Mouse (Mus musculus) lung, embryonic 15.5 days (tissue): ENCODE measurements around the gene Fcgrt. TPM values are rescaled to one million over a fixed set of nuclear protein-coding genes. Genes with fewer than 3 reads are reported as not detected.

Experiments
- ATAC-seq: fragments of 200-750 bp; cut with Nextera tagmentation; 2 replicates; pipeline ENCODE4 v1.8.0; 2017; ENCODE audit warnings: moderate number of reproducible peaks, borderline replicate concordance; ENCODE audit not compliant: low FRiP score, low TSS enrichment; ENCODE audit errors: extremely low read depth
- H3K27ac ChIP-seq: fragments of 300-500 bp; sonication (generic); 2 replicates; pipeline ENCODE4 v1.5.1; 2015; ENCODE audit warnings: moderate library complexity, mild to moderate bottlenecking, inconsistent platforms
- H3K27me3 ChIP-seq: fragments of 300-500 bp; sonication (generic); 2 replicates; pipeline ENCODE4 v1.6.1; 2015; ENCODE audit warnings: inconsistent platforms
- H3K36me3 ChIP-seq: fragments of 300-500 bp; sonication (generic); 2 replicates; pipeline ENCODE4 v1.6.1; 2015; ENCODE audit warnings: inconsistent platforms
- H3K4me1 ChIP-seq: fragments of 300-500 bp; sonication (generic); 2 replicates; pipeline ENCODE4 v1.6.1; 2015; ENCODE audit warnings: inconsistent platforms
- H3K4me2 ChIP-seq: fragments of 300-500 bp; sonication (generic); 2 replicates; pipeline ENCODE4 v1.6.1; 2015; ENCODE audit warnings: inconsistent platforms, mild to moderate bottlenecking, moderate library complexity
- H3K4me3 ChIP-seq: fragments of 300-500 bp; sonication (generic); 2 replicates; pipeline ENCODE4 v1.5.1; 2015; ENCODE audit warnings: mild to moderate bottlenecking, inconsistent platforms
- H3K9ac ChIP-seq: fragments of 300-500 bp; sonication (generic); 2 replicates; pipeline ENCODE4 v1.6.1; 2015; ENCODE audit warnings: inconsistent platforms
- H3K9me3 ChIP-seq: fragments of 300-500 bp; sonication (generic); 2 replicates; pipeline ENCODE4 v1.6.1; 2016; ENCODE audit warnings: inconsistent platforms
- WGBS: fragments of 180-500 bp; shearing (Covaris S2); methylation state at CpG from one replicate; pipeline ENCODE4 v1.1.7; 2015; 5-methylcytosine and 5-hydroxymethylcytosine counted together
- polyA plus RNA-seq: library from polyadenylated mRNA; unstranded; fragments of >200 nt; fragmentation: Nextera tagmentation; extraction: Ambion mirVana; gene quantifications from 2 replicates; pipeline ENCODE4 v1.2.1, GENCODE M21; 2015

Fcgrt gene
- polyA plus RNA-seq, 1 experiment from 2014 or later, result 83.1 TPM

GRCm38 (mm10) chr7:45139904-45140723, 36.5 kb upstream of the Fcgrt start:
- Histone ChIP-seq H3K4me3 (no peak overlapping the region), H3K27ac (no peak overlapping the region), H3K4me1 (0 out of 2 replicates have a peak, but pooled peaks cover 4% of the 10 kb centered on the region), H3K4me2 (no peak overlapping the region), H3K27me3 (no peaks in the 10 kb centered on the region; the same call in 1 of the 2 replicates), H3K9ac (no peak overlapping the region), H3K36me3 (peaks cover 20% of the 10 kb centered on the region), H3K9me3 (no peaks in the 10 kb centered on the region)
- ATAC-seq, result no peak
- 59% methylated on average over 8 of the region's 8 CpGs for WGBS

- peaks cover 10% of the 10 kb centered on the region for H3K36me3 ChIP-seq
- H3K27ac ChIP-seq, result no peak overlapping the region
- H3K9me3 ChIP-seq, result no peaks in the 10 kb centered on the region
- H3K27me3 ChIP-seq, result no peaks in the 10 kb centered on the region; the same call in 1 of the 2 replicates
- no peak overlapping the region for H3K4me2 ChIP-seq
- no peak for ATAC-seq
- H3K4me1 ChIP-seq, result peaks cover 9% of the 10 kb centered on the region; the same call in 1 of the 2 replicates
- 77% methylated on average over 1 of the region's 1 CpGs for WGBS
- H3K9ac ChIP-seq, result no peak overlapping the region
- H3K4me3 ChIP-seq, result no peak overlapping the region
Observed at GRCm38 (mm10) chr7:45138403-45138802, 34.8 kb upstream of the Fcgrt start.

- H3K27ac ChIP-seq, result no peak overlapping the region
- no peak overlapping the region for H3K9ac ChIP-seq
- no peak overlapping the region for H3K4me2 ChIP-seq
- no peak overlapping the region for H3K4me3 ChIP-seq
- H3K9me3 ChIP-seq, result no peaks in the 10 kb centered on the region
- H3K4me1 ChIP-seq, result peaks cover 9% of the 10 kb centered on the region; the same call in 1 of the 2 replicates
- ATAC-seq, result no peak
- H3K27me3 ChIP-seq, result no peaks in the 10 kb centered on the region; the same call in 1 of the 2 replicates
- WGBS, result 68% methylated on average over 12 of the region's 12 CpGs
- peaks cover 6% of the 10 kb centered on the region for H3K36me3 ChIP-seq
Observed at GRCm38 (mm10) chr7:45137171-45138006, 33.7 kb upstream of the Fcgrt start.

GRCm38 (mm10) chr7:45135993-45136567, 32.4 kb upstream of the Fcgrt start, which contains the start of the genes Gm45713 and Flt3l:
TSS of gene Gm45713 (minus strand) at chr7:45136231.
TSS of gene Flt3l (minus strand) at chr7:45136432.
- ATAC-seq, result peak; percentile 84
- Histone ChIP-seq H3K27me3 (no peaks in the 10 kb centered on the region; the same call in 1 of the 2 replicates), H3K9ac (peak within 1 kb of the TSS; percentile 72), H3K4me1 (peaks cover 9% of the 10 kb centered on the region; the same call in 1 of the 2 replicates), H3K4me3 (peak within 1 kb of the TSS; percentile 69), H3K9me3 (no peaks in the 10 kb centered on the region), H3K27ac (no peak within 1 kb of the TSS), H3K4me2 (peak within 1 kb of the TSS; percentile 82), H3K36me3 (no peaks in the 10 kb centered on the region)
- 1% methylated on average over 29 of the region's 29 CpGs for WGBS

- no peak overlapping the region for H3K9ac ChIP-seq
Observed at GRCm38 (mm10) chr7:45135370-45135769, 31.7 kb upstream of the Fcgrt start.

GRCm38 (mm10) chr7:45134544-45135026, 30.9 kb upstream of the Fcgrt start:
- Histone ChIP-seq H3K9ac (no peak overlapping the region), H3K36me3 (no peaks in the 10 kb centered on the region), H3K4me3 (no peak overlapping the region), H3K27ac (no peak overlapping the region), H3K9me3 (no peaks in the 10 kb centered on the region), H3K4me2 (0 out of 2 replicates have a peak overlapping the region, but pooled peaks have one; percentile 0), H3K4me1 (peaks cover 17% of the 10 kb centered on the region), H3K27me3 (no peaks in the 10 kb centered on the region; the same call in 1 of the 2 replicates)
- ATAC-seq, result peak; percentile 40; the same call in 1 of the 2 replicates
- WGBS, result 9% methylated on average over 12 of the region's 12 CpGs

More at GRCm38 (mm10) chr7:45135370-45135769, 31.7 kb upstream of the Fcgrt start:
- Histone ChIP-seq H3K27ac (no peak overlapping the region), H3K36me3 (no peaks in the 10 kb centered on the region), H3K27me3 (no peaks in the 10 kb centered on the region; the same call in 1 of the 2 replicates), H3K9me3 (no peaks in the 10 kb centered on the region), H3K4me2 (peak overlapping the region; percentile 82), H3K4me1 (peaks cover 9% of the 10 kb centered on the region; the same call in 1 of the 2 replicates), H3K4me3 (peak overlapping the region; percentile 69)
- ATAC-seq, result no peak
- 54% methylated on average over 3 of the region's 3 CpGs for WGBS

GRCm38 (mm10) chr7:45133446-45134159, 30.0 kb upstream of the Fcgrt start:
- Histone ChIP-seq H3K27me3 (no peaks in the 10 kb centered on the region; the same call in 1 of the 2 replicates), H3K27ac (no peak overlapping the region), H3K4me1 (peaks cover 17% of the 10 kb centered on the region), H3K4me2 (no peak overlapping the region), H3K4me3 (no peak overlapping the region), H3K36me3 (no peaks in the 10 kb centered on the region), H3K9ac (no peak overlapping the region), H3K9me3 (no peaks in the 10 kb centered on the region)
- ATAC-seq, result no peak
- WGBS, result 71% methylated on average over 8 of the region's 8 CpGs

- Histone ChIP-seq H3K27ac (no peak overlapping the region), H3K9ac (no peak overlapping the region), H3K9me3 (no peaks in the 10 kb centered on the region), H3K36me3 (peaks cover 4% of the 10 kb centered on the region), H3K4me3 (no peak overlapping the region), H3K27me3 (no peaks in the 10 kb centered on the region), H3K4me1 (peaks cover 23% of the 10 kb centered on the region), H3K4me2 (no peak overlapping the region)
- ATAC-seq, result no peak
- 64% methylated on average over 11 of the region's 11 CpGs for WGBS
Observed at GRCm38 (mm10) chr7:45131850-45132249, 28.2 kb upstream of the Fcgrt start.

- no peak for ATAC-seq
- peak overlapping the region; percentile 48 for H3K4me3 ChIP-seq
Observed at GRCm38 (mm10) chr7:45129776-45130512, 26.3 kb upstream of the Fcgrt start.

GRCm38 (mm10) chr7:45129318-45129717, 25.7 kb upstream of the Fcgrt start:
- Histone ChIP-seq H3K9ac (peak overlapping the region; percentile 52), H3K27me3 (no peaks in the 10 kb centered on the region), H3K4me2 (peak overlapping the region; percentile 61), H3K9me3 (no peaks in the 10 kb centered on the region), H3K36me3 (peaks cover 25% of the 10 kb centered on the region), H3K27ac (peak overlapping the region; percentile 70), H3K4me1 (peaks cover 37% of the 10 kb centered on the region), H3K4me3 (peak overlapping the region; percentile 48)
- WGBS, result under 1% methylated on average over 17 of the region's 17 CpGs
- ATAC-seq, result 0 out of 2 replicates have a peak, but pooled peaks have one; percentile 0

More at GRCm38 (mm10) chr7:45129776-45130512, 26.3 kb upstream of the Fcgrt start:
- Histone ChIP-seq H3K4me1 (peaks cover 37% of the 10 kb centered on the region), H3K36me3 (peaks cover 23% of the 10 kb centered on the region), H3K27me3 (no peaks in the 10 kb centered on the region), H3K9me3 (no peaks in the 10 kb centered on the region), H3K4me2 (peak overlapping the region; percentile 61), H3K27ac (peak overlapping the region; percentile 70), H3K9ac (peak overlapping the region; percentile 52)
- WGBS, result 50% methylated on average over 15 of the region's 15 CpGs
